Mouse (Mus musculus) forebrain, embryonic 12.5 days (tissue): Measurements from ENCODE around the gene Ahcyl2. TPM values are rescaled to one million over a fixed set of nuclear protein-coding genes. Genes with fewer than 3 reads are reported as not detected.

Experiments used
- ATAC-seq: fragments of 200-750 bp; cut with Nextera tagmentation; 2 replicates; pipeline ENCODE4 v1.8.0; 2017; ENCODE audit warnings: moderate TSS enrichment; ENCODE audit not compliant: low FRiP score
- H3K27ac ChIP-seq: fragments of 300-500 bp; sonication (generic); 2 replicates; pipeline ENCODE4 v1.5.1; 2016; ENCODE audit warnings: mild to moderate bottlenecking
- H3K27me3 ChIP-seq: fragments of 300-500 bp; sonication (generic); 2 replicates; pipeline ENCODE4 v1.6.1; 2016; ENCODE audit warnings: mild to moderate bottlenecking
- H3K36me3 ChIP-seq: fragments of 300-500 bp; sonication (generic); replicated peaks from 2 replicates; pipeline ENCODE4 v1.6.1; 2016; ENCODE audit warnings: mild to moderate bottlenecking
- H3K4me1 ChIP-seq: fragments of 300-500 bp; sonication (generic); 2 replicates; pipeline ENCODE4 v1.6.1; 2016
- H3K4me2 ChIP-seq: fragments of 300-500 bp; sonication (generic); 2 replicates; pipeline ENCODE4 v1.6.1; 2016; ENCODE audit warnings: mild to moderate bottlenecking, moderate library complexity
- H3K4me3 ChIP-seq: fragments of 300-500 bp; sonication (generic); replicated peaks from 2 replicates; pipeline ENCODE4 v1.5.1; 2016; ENCODE audit warnings: mild to moderate bottlenecking
- H3K9ac ChIP-seq: fragments of 300-500 bp; sonication (generic); 2 replicates; pipeline ENCODE4 v1.6.1; 2016; ENCODE audit warnings: mild to moderate bottlenecking
- H3K9me3 ChIP-seq: fragments of 300-500 bp; sonication (generic); 2 replicates; pipeline ENCODE4 v1.6.1; 2016
- WGBS: fragments of 180-500 bp; shearing (Covaris S2); methylation state at CpG from one replicate; pipeline ENCODE4 v1.1.7; 2016; 5-methylcytosine and 5-hydroxymethylcytosine counted together
- polyA plus RNA-seq: library from polyadenylated mRNA; unstranded; fragments of >200 nt; fragmentation: Nextera tagmentation; extraction: Ambion mirVana; gene quantifications from 2 replicates; pipeline ENCODE4 v1.2.1, GENCODE M21; 2016

The Ahcyl2 gene
- polyA plus RNA-seq, 1 experiment from 2014 or later = 18.6 TPM

DNA sequence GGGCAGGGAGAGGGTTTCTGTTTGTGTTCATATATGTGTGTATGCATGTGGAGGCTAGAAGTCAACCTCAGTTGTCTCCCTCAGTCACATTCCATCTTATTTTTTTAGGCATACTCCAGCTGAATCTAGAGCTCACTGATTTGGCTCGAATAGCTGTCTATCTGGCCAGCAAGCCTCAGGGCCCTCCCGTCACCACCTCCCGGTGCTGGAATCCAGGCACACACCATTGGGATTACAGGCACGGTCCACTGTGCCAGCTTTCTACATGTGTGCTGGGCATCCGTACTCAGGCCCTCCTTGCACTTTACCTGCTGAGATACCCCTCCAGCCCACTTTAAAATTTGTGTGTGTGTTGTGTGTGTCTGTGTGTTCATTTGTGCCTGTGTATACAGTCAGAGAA is 107.8 kb downstream of the Ahcyl2 start:
- ATAC-seq = no peak
- H3K27me3 ChIP-seq = no peaks in the 10 kb centered on the region
- 0 out of 2 replicates have a peak overlapping the region, but pooled peaks have one; percentile 12 for H3K9ac ChIP-seq
- 88% methylated on average over 5 of the region's 5 CpGs for WGBS
- H3K4me1 ChIP-seq = no peaks in the 10 kb centered on the region
- peaks cover 11% of the 10 kb centered on the region; the same call in 1 of the 2 replicates for H3K36me3 ChIP-seq
- H3K4me2 ChIP-seq = no peak overlapping the region
- H3K4me3 ChIP-seq = no peak overlapping the region
- H3K27ac ChIP-seq = no peak overlapping the region
- no peaks in the 10 kb centered on the region for H3K9me3 ChIP-seq

- 81% methylated on average over 4 of the region's 4 CpGs for WGBS
- Histone ChIP-seq H3K9ac (no peak overlapping the region), H3K4me1 (no peaks in the 10 kb centered on the region), H3K4me3 (no peak overlapping the region), H3K9me3 (no peaks in the 10 kb centered on the region), H3K27ac (no peak overlapping the region), H3K4me2 (no peak overlapping the region), H3K36me3 (peaks cover 8% of the 10 kb centered on the region; the same call in 1 of the 2 replicates), H3K27me3 (no peaks in the 10 kb centered on the region)
- ATAC-seq = no peak
Observed at GRCm38 (mm10) chr6:29876782-29877181, 109.0 kb downstream of the Ahcyl2 start.

- no peak for ATAC-seq
- Histone ChIP-seq H3K36me3 (peaks cover 11% of the 10 kb centered on the region; the same call in 1 of the 2 replicates), H3K9ac (no peak overlapping the region)
Observed at GRCm38 (mm10) chr6:29879579-29879978, 111.8 kb downstream of the Ahcyl2 start.

DNA sequence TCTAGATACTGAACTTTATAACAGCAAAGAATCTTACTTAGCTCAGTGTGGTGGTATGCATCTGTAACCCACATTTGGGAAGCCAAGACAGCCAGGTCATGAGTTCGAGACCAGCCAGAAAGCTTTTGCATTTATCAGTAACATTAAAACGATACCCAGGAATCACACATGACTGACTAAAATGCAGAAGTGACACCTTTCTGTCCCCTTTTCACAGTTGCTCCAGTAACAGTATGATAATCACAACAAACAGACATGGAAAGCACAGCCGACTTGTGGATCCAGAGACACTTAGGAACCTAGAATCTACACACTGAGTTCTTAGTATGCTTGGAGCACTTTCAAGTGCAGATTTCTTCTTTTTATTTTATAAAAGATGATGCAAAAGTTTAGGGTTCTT is 113.0 kb downstream of the Ahcyl2 start:
- no peaks in the 10 kb centered on the region for H3K4me1 ChIP-seq
- no peak overlapping the region for H3K9ac ChIP-seq
- 96% methylated on average over 3 of the region's 3 CpGs for WGBS
- no peaks in the 10 kb centered on the region for H3K27me3 ChIP-seq
- no peaks in the 10 kb centered on the region for H3K9me3 ChIP-seq
- no peak overlapping the region for H3K4me2 ChIP-seq
- no peak overlapping the region for H3K27ac ChIP-seq
- no peak for ATAC-seq
- H3K36me3 ChIP-seq = peaks cover 11% of the 10 kb centered on the region; the same call in 1 of the 2 replicates
- no peak overlapping the region for H3K4me3 ChIP-seq

More at GRCm38 (mm10) chr6:29879579-29879978, 111.8 kb downstream of the Ahcyl2 start:
- no peak overlapping the region for H3K27ac ChIP-seq
- no peaks in the 10 kb centered on the region for H3K27me3 ChIP-seq
- H3K4me1 ChIP-seq = no peaks in the 10 kb centered on the region
- no peaks in the 10 kb centered on the region for H3K9me3 ChIP-seq
- H3K4me3 ChIP-seq = no peak overlapping the region
- H3K4me2 ChIP-seq = no peak overlapping the region

DNA sequence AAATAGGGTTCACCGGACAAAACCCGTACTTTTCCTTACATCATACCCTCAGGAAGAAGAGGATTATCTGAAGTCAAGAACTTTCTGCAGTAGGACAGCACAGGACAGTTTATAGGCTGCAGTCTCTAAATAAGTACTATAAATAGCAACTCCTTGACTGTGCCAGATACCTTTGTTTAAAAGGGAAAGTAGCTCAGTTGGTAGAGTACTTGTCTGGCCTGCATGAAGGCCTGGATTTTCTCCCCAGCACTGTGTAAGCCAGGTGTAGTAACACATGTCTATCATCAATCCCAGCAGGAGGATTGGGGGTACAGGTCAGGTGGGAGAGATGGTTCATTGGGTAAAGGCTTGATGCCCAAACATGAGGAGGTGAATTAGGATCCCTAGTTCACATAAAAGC is 114.1 kb downstream of the Ahcyl2 start:
- no peak for ATAC-seq
- WGBS = 88% methylated on average over 2 of the region's 2 CpGs
- Histone ChIP-seq H3K4me3 (no peak overlapping the region), H3K4me1 (no peaks in the 10 kb centered on the region), H3K27ac (no peak overlapping the region), H3K36me3 (peaks cover 11% of the 10 kb centered on the region), H3K27me3 (no peaks in the 10 kb centered on the region), H3K9me3 (no peaks in the 10 kb centered on the region), H3K9ac (no peak overlapping the region), H3K4me2 (no peak overlapping the region)

- Histone ChIP-seq H3K27me3 (no peaks in the 10 kb centered on the region), H3K36me3 (peaks cover 11% of the 10 kb centered on the region)
- ATAC-seq = no peak
Observed at GRCm38 (mm10) chr6:29882870-29883269, 115.1 kb downstream of the Ahcyl2 start.

DNA sequence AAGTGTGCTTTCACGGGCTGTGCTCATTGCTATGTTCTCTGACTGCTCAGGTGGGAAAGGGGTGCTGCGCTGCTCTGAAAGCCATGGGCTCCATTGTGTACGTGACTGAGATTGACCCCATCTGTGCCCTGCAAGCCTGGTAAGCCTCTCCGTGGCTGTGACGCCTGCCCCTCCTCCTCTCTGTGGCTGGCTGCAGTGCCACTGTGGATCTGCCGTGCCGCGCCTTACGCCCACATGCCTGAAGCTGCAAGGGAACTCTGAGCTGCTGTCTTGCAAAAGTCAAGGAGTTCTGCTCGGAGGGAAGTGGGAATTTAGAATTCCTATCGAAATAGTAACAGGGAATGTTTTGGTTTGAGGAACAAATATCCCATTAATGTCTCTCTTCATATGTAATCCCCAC is 123.3 kb downstream of the Ahcyl2 start:
- ATAC-seq = no peak
- no peaks in the 10 kb centered on the region for H3K9me3 ChIP-seq
- H3K27ac ChIP-seq = no peak overlapping the region
- H3K36me3 ChIP-seq = peaks cover 4% of the 10 kb centered on the region; the same call in 1 of the 2 replicates
- WGBS = 79% methylated on average over 11 of the region's 11 CpGs
- H3K4me2 ChIP-seq = no peak overlapping the region
- H3K4me1 ChIP-seq = peaks cover 3% of the 10 kb centered on the region; the same call in 1 of the 2 replicates
- H3K9ac ChIP-seq = no peak overlapping the region
- no peaks in the 10 kb centered on the region for H3K27me3 ChIP-seq
- no peak overlapping the region for H3K4me3 ChIP-seq

More at GRCm38 (mm10) chr6:29882870-29883269, 115.1 kb downstream of the Ahcyl2 start:
- Histone ChIP-seq H3K9me3 (no peaks in the 10 kb centered on the region), H3K9ac (no peak overlapping the region), H3K4me2 (no peak overlapping the region), H3K27ac (no peak overlapping the region), H3K4me1 (no peaks in the 10 kb centered on the region), H3K4me3 (no peak overlapping the region)
- WGBS = 69% methylated on average over 6 of the region's 6 CpGs

GRCm38 (mm10) chr6:29896976-29897375 is 129.2 kb downstream of the Ahcyl2 start:
- Histone ChIP-seq H3K4me2 (no peak overlapping the region), H3K9me3 (no peaks in the 10 kb centered on the region), H3K9ac (no peak overlapping the region), H3K27ac (no peak overlapping the region), H3K27me3 (no peaks in the 10 kb centered on the region), H3K4me1 (no peaks in the 10 kb centered on the region), H3K36me3 (peaks cover 18% of the 10 kb centered on the region), H3K4me3 (no peak overlapping the region)
- 99% methylated on average over 3 of the region's 3 CpGs for WGBS
- ATAC-seq = no peak

DNA sequence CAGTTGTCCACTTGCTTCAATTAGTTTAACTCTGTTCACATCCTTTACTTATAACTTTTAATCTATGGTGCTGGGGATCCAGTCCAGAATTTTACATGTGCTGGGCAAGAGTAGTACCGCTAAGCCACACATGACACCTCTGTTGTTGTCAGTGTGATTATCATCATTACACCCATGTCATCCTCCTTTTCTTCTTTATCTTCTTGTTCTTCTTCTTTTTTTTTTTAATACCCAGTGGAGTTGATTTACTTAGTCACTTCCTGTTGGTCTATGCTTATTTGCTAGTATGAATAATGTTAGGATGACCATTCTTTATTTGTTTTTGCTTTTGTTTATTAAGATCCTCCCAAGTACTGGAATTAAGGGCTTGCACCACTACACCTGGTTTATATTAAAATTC is 133.6 kb downstream of the Ahcyl2 start:
- ATAC-seq = no peak
- WGBS = 100% methylated on average over 1 of the region's 1 CpGs
- Histone ChIP-seq H3K27me3 (no peaks in the 10 kb centered on the region), H3K4me1 (no peaks in the 10 kb centered on the region), H3K27ac (no peak overlapping the region), H3K4me2 (no peak overlapping the region), H3K4me3 (no peak overlapping the region), H3K36me3 (peaks cover 14% of the 10 kb centered on the region), H3K9me3 (no peaks in the 10 kb centered on the region), H3K9ac (no peak overlapping the region)

DNA sequence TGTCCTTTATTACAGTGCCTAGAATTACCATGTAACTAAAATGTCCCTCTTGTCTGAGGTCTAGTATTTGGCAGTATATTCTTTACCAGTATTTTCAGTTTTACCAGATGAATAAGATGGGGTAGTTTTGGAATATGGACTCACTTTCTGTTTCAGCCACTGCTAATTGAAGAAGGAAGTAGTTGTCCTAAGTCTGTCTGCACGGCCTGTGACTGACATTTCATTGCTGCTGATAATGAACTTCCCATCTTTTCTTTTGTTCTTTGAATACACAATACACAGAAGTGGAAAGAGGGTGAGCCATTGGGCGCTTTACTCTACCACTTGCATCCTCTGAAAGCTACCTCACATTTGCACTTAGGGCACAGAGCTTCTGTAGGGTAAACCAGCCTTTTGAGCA is 134.4 kb downstream of the Ahcyl2 start:
- no peak for ATAC-seq
- H3K9me3 ChIP-seq = no peaks in the 10 kb centered on the region
- no peak overlapping the region for H3K4me2 ChIP-seq
- H3K27me3 ChIP-seq = no peaks in the 10 kb centered on the region
- H3K4me3 ChIP-seq = no peak overlapping the region
- H3K27ac ChIP-seq = no peak overlapping the region
- no peak overlapping the region for H3K9ac ChIP-seq
- 80% methylated on average over 2 of the region's 2 CpGs for WGBS
- peaks cover 8% of the 10 kb centered on the region for H3K36me3 ChIP-seq
- H3K4me1 ChIP-seq = no peaks in the 10 kb centered on the region

DNA sequence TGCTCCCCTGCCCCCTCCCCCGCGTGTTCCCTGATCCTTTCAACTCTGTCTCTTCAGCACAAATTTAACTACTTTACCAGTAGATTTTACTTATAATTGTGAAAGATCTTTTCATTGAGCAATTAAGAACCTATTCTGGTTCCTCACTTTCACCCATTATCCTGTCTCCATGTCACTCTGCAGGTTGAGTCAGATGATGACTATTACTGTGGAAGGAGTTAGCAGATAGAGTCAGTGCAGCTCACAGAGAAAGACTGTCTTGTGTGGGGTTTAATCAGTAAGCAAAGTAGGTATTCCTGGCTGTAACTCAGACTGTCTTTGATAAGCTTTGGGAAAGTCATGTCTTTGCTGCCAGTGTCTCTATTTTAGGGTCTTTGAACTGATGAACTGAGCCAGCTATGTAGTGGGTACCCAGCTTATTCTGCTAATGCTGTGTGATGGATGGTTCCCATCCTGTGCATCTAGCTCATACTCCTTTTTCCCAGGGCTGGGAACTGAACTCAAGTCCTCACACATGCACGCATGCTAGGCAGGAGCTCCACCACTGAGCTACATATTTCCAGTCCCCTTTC is 135.6 kb downstream of the Ahcyl2 start:
- H3K4me2 ChIP-seq = no peak overlapping the region
- no peak for ATAC-seq
- H3K27me3 ChIP-seq = no peaks in the 10 kb centered on the region
- no peak overlapping the region for H3K9ac ChIP-seq
- H3K36me3 ChIP-seq = peaks cover 7% of the 10 kb centered on the region
- H3K9me3 ChIP-seq = no peaks in the 10 kb centered on the region
- H3K4me3 ChIP-seq = no peak overlapping the region
- H3K27ac ChIP-seq = no peak overlapping the region
- 94% methylated on average over 3 of the region's 3 CpGs for WGBS
- H3K4me1 ChIP-seq = no peaks in the 10 kb centered on the region

DNA sequence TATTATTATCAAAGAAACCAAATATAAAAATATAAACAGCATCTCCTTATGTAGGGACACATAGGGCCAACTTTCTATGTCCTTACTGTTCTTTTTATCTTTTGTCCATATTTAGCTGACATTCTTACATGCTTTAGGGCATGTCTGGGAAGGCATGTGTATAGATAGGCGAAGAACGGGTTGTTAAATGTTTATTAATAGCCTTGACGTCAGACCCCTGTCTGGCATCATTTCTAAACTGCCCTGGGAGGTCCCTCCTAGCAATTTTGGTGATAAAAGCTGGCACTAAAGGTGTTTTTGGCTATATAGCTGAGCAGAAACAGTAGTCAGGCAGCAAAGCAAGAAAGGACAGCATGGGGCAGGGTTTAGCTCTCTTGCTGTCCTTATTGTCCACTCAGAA is 136.5 kb downstream of the Ahcyl2 start:
- WGBS = 85% methylated on average over 3 of the region's 3 CpGs

GRCm38 (mm10) chr6:29910631-29911030 is 142.8 kb downstream of the Ahcyl2 start:
- no peak for ATAC-seq
- H3K27ac ChIP-seq = no peak overlapping the region
- H3K9ac ChIP-seq = no peak overlapping the region
- H3K36me3 ChIP-seq = peaks cover 17% of the 10 kb centered on the region
- no peaks in the 10 kb centered on the region for H3K9me3 ChIP-seq
- H3K4me2 ChIP-seq = no peak overlapping the region
- peaks cover 12% of the 10 kb centered on the region for H3K27me3 ChIP-seq
- WGBS = 93% methylated on average over 3 of the region's 3 CpGs
- no peaks in the 10 kb centered on the region for H3K4me1 ChIP-seq
- H3K4me3 ChIP-seq = no peak overlapping the region

More for the DNA sequence above, 136.5 kb downstream of the Ahcyl2 start:
- no peaks in the 10 kb centered on the region for H3K9me3 ChIP-seq
- no peak overlapping the region for H3K27ac ChIP-seq
- no peaks in the 10 kb centered on the region for H3K4me1 ChIP-seq
- H3K9ac ChIP-seq = no peak overlapping the region
- H3K4me3 ChIP-seq = no peak overlapping the region
- H3K27me3 ChIP-seq = no peaks in the 10 kb centered on the region
- ATAC-seq = no peak
- no peak overlapping the region for H3K4me2 ChIP-seq
- H3K36me3 ChIP-seq = peaks cover 15% of the 10 kb centered on the region
